Mouse (Mus musculus): ENCODE measurements at regions not wholly inside any gene's neighbourhood (a gene's known extent, or its start where the extent isn't known, plus 50 kb on each side); places are given as distances from the start of the nearest gene placed in this dataset.

DNA sequence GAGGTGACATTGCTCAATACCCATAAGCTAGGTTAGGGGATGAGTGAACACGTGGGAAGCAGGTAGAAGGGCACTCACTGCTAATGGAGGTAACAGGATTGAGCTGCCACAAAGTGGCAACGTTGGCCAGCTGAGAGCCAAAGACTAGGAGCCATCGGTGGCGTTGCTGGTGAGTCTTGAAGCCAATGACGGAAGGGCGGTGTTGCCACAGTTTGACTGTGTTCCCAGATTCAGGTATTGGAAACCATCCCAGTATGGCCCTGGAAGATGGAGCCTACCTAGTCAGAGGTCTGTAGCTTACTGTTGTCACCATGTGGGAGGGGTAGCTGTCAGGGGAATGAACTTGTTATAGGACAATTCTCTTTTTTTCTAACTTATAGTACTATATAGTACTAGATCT, 158.4 kb downstream of the Ly86 start:
- H3K27ac ChIP-seq (ENCODE audit: insufficient read depth, low read length): no peak overlapping the region
- H3K36me3 ChIP-seq (ENCODE audit: control insufficient read depth, insufficient read depth, low read length): no peaks in the 10 kb centered on the region
- H3K4me3 ChIP-seq (ENCODE audit: extremely low read depth, insufficient read depth, insufficient read length): no peak overlapping the region
- 92% methylated on average over 6 of the region's 6 CpGs for WGBS
- no peaks in the 10 kb centered on the region for H3K27me3 ChIP-seq (ENCODE audit: control insufficient read depth, insufficient read depth, low read length)
- no peak for TF ChIP-seq POLR2A (IDR thresholded peaks at IDR 0.05; ENCODE audit: low read depth, low read length)
- TF ChIP-seq CTCF (IDR thresholded peaks at IDR 0.05; ENCODE audit: extremely low read depth, insufficient read depth, insufficient read length, insufficient replicate concordance): no peak
- peaks cover 7% of the 10 kb centered on the region; the same call in 1 of the 2 replicates for H3K4me1 ChIP-seq (ENCODE audit: control insufficient read depth, insufficient read depth, insufficient read length)
- DNase-seq (ENCODE audit: low read depth in 1 of 2, low spot score in 2 of 2): no peak

DNA sequence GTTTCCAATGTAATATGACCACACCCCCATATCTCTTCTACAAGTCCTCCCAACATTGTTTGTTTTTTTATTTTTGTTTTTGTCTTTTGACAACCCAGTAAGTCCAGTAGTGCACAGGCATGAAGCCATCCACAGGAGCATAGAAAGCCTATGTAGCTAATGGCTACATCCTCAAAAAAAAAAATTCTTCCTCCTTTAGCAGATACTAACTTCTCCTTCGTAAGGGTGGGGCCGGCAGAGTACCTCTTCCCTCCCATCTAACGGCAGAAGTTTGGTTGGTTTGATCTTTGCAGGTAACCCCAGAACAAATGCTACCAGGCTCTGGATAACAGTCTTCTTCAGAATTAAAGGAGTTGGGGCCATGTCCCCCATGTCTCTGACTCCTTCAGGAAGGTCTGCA, 158.9 kb downstream of the Ly86 start:
- H3K4me1 ChIP-seq (ENCODE audit: control insufficient read depth, insufficient read depth, insufficient read length): peaks cover 7% of the 10 kb centered on the region; the same call in 1 of the 2 replicates
- no peak overlapping the region for H3K27ac ChIP-seq (ENCODE audit: insufficient read depth, low read length)
- H3K4me3 ChIP-seq (ENCODE audit: extremely low read depth, insufficient read depth, insufficient read length): no peak overlapping the region
- no peaks in the 10 kb centered on the region for H3K36me3 ChIP-seq (ENCODE audit: control insufficient read depth, insufficient read depth, low read length)
- 12% methylated on average over 3 of the region's 3 CpGs for WGBS
- H3K27me3 ChIP-seq (ENCODE audit: control insufficient read depth, insufficient read depth, low read length): no peaks in the 10 kb centered on the region
- TF ChIP-seq POLR2A (IDR thresholded peaks at IDR 0.05; ENCODE audit: low read depth, low read length) (no peak), CTCF (IDR thresholded peaks at IDR 0.05; ENCODE audit: extremely low read depth, insufficient read depth, insufficient read length, insufficient replicate concordance) (no peak)
- no peak for DNase-seq (ENCODE audit: low read depth in 1 of 2, low spot score in 2 of 2)

DNA sequence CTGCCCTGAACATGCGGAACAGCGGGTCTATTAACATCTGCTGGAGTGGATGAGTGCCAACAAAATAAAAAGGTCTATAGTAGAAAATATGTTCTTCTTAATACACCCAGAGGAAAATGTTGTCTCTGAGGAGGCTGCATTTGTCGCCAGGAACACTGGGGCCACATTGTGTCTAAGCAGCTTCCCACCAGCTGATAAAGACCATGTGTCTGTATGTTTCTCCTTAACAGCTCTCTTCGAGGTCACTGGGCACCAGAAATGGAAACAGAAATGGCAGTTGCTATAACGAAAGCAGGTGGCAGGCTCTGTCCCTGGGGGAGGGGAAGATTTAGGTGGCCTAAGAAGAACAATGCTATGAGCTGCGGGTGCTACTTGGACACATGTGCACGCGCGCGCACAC, 159.4 kb downstream of the Ly86 start:
- no peaks in the 10 kb centered on the region for H3K36me3 ChIP-seq (ENCODE audit: control insufficient read depth, insufficient read depth, low read length)
- no peak overlapping the region for H3K4me3 ChIP-seq (ENCODE audit: extremely low read depth, insufficient read depth, insufficient read length)
- no peak for TF ChIP-seq CTCF (IDR thresholded peaks at IDR 0.05; ENCODE audit: extremely low read depth, insufficient read depth, insufficient read length, insufficient replicate concordance)
- no peak for TF ChIP-seq POLR2A (IDR thresholded peaks at IDR 0.05; ENCODE audit: low read depth, low read length)
- H3K27ac ChIP-seq (ENCODE audit: insufficient read depth, low read length): no peak overlapping the region
- no peaks in the 10 kb centered on the region for H3K27me3 ChIP-seq (ENCODE audit: control insufficient read depth, insufficient read depth, low read length)
- 38% methylated on average over 10 of the region's 10 CpGs for WGBS
- peaks cover 8% of the 10 kb centered on the region; the same call in 1 of the 2 replicates for H3K4me1 ChIP-seq (ENCODE audit: control insufficient read depth, insufficient read depth, insufficient read length)
- DNase-seq (ENCODE audit: low read depth in 1 of 2, low spot score in 2 of 2): no peak

DNA sequence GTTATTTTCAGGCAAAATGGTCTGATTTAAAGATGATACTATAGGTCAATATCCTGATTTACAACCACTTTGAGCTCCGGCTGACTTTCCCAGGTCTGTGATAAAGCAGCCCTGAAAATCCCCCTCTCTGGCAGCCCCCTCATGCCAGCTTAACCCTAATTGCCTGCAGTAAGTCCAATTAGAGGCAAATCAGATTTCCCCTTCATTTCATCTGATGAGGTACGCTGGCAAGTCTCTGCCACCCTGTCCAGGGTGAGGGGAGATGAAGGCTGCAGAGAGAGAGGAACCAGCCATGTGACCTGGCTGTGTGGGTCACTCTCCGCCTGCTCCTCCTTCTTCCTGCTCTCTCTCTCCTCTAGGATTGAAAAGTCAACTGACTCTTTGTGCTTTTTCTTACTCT, 160.6 kb downstream of the Ly86 start:
- Histone ChIP-seq H3K36me3 (ENCODE audit: control insufficient read depth, insufficient read depth, low read length) (no peaks in the 10 kb centered on the region), H3K27ac (ENCODE audit: insufficient read depth, low read length) (peak overlapping the region; percentile 40; the same call in 1 of the 2 replicates), H3K4me1 (ENCODE audit: control insufficient read depth, insufficient read depth, insufficient read length) (peaks cover 16% of the 10 kb centered on the region; the same call in 1 of the 2 replicates), H3K27me3 (ENCODE audit: control insufficient read depth, insufficient read depth, low read length) (no peaks in the 10 kb centered on the region), H3K4me3 (ENCODE audit: extremely low read depth, insufficient read depth, insufficient read length) (no peak overlapping the region)
- DNase-seq (ENCODE audit: low read depth in 1 of 2, low spot score in 2 of 2): no peak
- 79% methylated on average over 3 of the region's 3 CpGs for WGBS
- TF ChIP-seq CTCF (IDR thresholded peaks at IDR 0.05; ENCODE audit: extremely low read depth, insufficient read depth, insufficient read length, insufficient replicate concordance): no peak
- no peak for TF ChIP-seq POLR2A (IDR thresholded peaks at IDR 0.05; ENCODE audit: low read depth, low read length)

DNA sequence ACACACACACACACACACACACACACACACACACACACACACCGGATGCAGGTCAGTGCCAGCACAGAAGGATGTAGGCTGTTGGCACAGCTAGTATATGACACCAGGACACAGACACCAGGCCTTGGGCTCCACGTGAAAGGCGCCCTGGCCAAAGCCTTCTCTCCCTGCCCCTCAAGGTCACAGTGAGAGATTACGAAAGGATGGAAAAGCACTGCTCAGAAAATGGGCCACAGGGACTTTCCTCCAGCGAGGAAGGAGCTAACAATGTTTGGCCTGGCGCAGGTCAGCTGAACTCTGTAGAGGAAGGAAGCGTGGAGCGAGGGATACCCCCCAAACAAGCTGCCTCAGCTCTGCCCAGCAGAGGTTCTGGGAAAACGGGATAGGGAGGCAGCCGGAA, 161.0 kb downstream of the Ly86 start:
- no peak for DNase-seq (ENCODE audit: low read depth in 1 of 2, low spot score in 2 of 2)
- Histone ChIP-seq H3K27ac (ENCODE audit: insufficient read depth, low read length) (peak overlapping the region; percentile 40), H3K4me3 (ENCODE audit: extremely low read depth, insufficient read depth, insufficient read length) (no peak overlapping the region), H3K4me1 (ENCODE audit: control insufficient read depth, insufficient read depth, insufficient read length) (peaks cover 16% of the 10 kb centered on the region; the same call in 1 of the 2 replicates), H3K36me3 (ENCODE audit: control insufficient read depth, insufficient read depth, low read length) (no peaks in the 10 kb centered on the region), H3K27me3 (ENCODE audit: control insufficient read depth, insufficient read depth, low read length) (no peaks in the 10 kb centered on the region)
- WGBS: 63% methylated on average over 10 of the region's 10 CpGs
- TF ChIP-seq POLR2A (IDR thresholded peaks at IDR 0.05; ENCODE audit: low read depth, low read length) (no peak), CTCF (IDR thresholded peaks at IDR 0.05; ENCODE audit: extremely low read depth, insufficient read depth, insufficient read length, insufficient replicate concordance) (no peak)

DNA sequence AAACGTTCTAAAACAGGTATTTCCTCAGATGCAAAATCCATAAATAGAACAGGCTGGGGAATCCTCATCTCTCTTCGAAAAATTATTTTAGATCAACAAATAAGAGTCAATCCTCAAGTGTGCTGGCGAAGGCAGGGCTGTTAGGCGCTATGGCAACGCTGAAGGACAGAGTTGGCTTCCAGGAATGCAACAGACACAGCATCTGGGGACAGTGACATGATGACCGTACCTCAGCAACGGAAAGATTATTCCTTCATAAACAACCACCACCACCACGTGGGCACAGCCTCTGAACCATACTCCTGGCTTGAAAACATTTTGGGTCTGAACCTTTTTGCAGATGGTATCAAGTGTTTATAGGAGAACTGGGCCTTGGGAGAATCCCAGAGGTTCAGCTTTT, 161.7 kb downstream of the Ly86 start:
- TF ChIP-seq CTCF (IDR thresholded peaks at IDR 0.05; ENCODE audit: extremely low read depth, insufficient read depth, insufficient read length, insufficient replicate concordance) (no peak), POLR2A (IDR thresholded peaks at IDR 0.05; ENCODE audit: low read depth, low read length) (no peak)
- DNase-seq (ENCODE audit: low read depth in 1 of 2, low spot score in 2 of 2): no peak

DNA sequence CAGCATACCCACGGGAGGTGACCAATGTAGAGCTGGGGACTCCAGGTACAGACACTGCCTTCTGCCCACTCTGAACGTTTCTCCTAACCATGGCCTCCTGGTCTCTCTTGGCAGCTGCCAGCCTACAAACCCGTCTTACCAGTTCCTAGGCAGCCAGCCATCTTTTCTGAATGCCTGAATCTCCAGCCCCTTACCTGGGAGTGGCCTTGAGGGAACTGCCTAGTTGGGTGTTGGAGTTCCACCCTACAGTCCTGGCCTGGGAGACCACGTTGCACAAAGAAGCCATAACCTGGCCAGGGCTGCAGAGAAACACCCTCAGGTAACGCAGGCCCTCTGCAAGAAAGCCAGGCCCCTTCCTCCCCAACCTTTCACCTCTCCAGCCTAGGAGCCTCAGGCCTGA, 162.1 kb downstream of the Ly86 start:
- H3K4me3 ChIP-seq (ENCODE audit: extremely low read depth, insufficient read depth, insufficient read length): no peak overlapping the region

More for the DNA sequence above, 161.7 kb downstream of the Ly86 start:
- 74% methylated on average over 8 of the region's 8 CpGs for WGBS
- peaks cover 16% of the 10 kb centered on the region; the same call in 1 of the 2 replicates for H3K4me1 ChIP-seq (ENCODE audit: control insufficient read depth, insufficient read depth, insufficient read length)
- no peaks in the 10 kb centered on the region for H3K27me3 ChIP-seq (ENCODE audit: control insufficient read depth, insufficient read depth, low read length)
- no peak overlapping the region for H3K4me3 ChIP-seq (ENCODE audit: extremely low read depth, insufficient read depth, insufficient read length)
- H3K36me3 ChIP-seq (ENCODE audit: control insufficient read depth, insufficient read depth, low read length): no peaks in the 10 kb centered on the region
- 0 out of 2 replicates have a peak overlapping the region, but pooled peaks have one; percentile 40 for H3K27ac ChIP-seq (ENCODE audit: insufficient read depth, low read length)

More for the DNA sequence above, 162.1 kb downstream of the Ly86 start:
- Histone ChIP-seq H3K27ac (ENCODE audit: insufficient read depth, low read length) (no peak overlapping the region; the same call in 1 of the 2 replicates), H3K36me3 (ENCODE audit: control insufficient read depth, insufficient read depth, low read length) (no peaks in the 10 kb centered on the region), H3K4me1 (ENCODE audit: control insufficient read depth, insufficient read depth, insufficient read length) (peaks cover 16% of the 10 kb centered on the region; the same call in 1 of the 2 replicates), H3K27me3 (ENCODE audit: control insufficient read depth, insufficient read depth, low read length) (no peaks in the 10 kb centered on the region)
- WGBS: 73% methylated on average over 5 of the region's 5 CpGs
- TF ChIP-seq CTCF (IDR thresholded peaks at IDR 0.05; ENCODE audit: extremely low read depth, insufficient read depth, insufficient read length, insufficient replicate concordance) (no peak), POLR2A (IDR thresholded peaks at IDR 0.05; ENCODE audit: low read depth, low read length) (no peak)
- DNase-seq (ENCODE audit: low read depth in 1 of 2, low spot score in 2 of 2): no peak
